Mouse (Mus musculus): ENCODE measurements around the gene Fam178b. TPM values are rescaled to one million over a fixed set of nuclear protein-coding genes. Genes with fewer than 3 reads are reported as not detected.

Gene Fam178b
- polyA plus RNA-seq, 1 experiment from 2014 or later: 0.62 TPM

GRCm38 (mm10) chr1:36664457-36664856, 18.5 kb downstream of the Fam178b start:
- Histone ChIP-seq H3K4me3 (ENCODE audit: low read length) (no peak overlapping the region), H3K27me3 (ENCODE audit: control insufficient read depth, insufficient read depth, low read length) (no peaks in the 10 kb centered on the region), H3K4me2 (ENCODE audit: low read depth, low read length) (no peak overlapping the region), H3K27ac (ENCODE audit: low read length) (no peak overlapping the region), H3K9me3 (replicated peaks; ENCODE audit: control insufficient read depth, low read length) (no peaks in the 10 kb centered on the region), H3K36me3 (ENCODE audit: control insufficient read depth, insufficient read depth) (no peaks in the 10 kb centered on the region), H3K9ac (ENCODE audit: low read length) (no peak overlapping the region), H3K4me1 (ENCODE audit: control insufficient read depth, insufficient read depth, low read length) (no peaks in the 10 kb centered on the region)
- ATAC-seq (replicated peaks; ENCODE audit: extremely low read depth, insufficient read depth, low FRiP score): no peak
- WGBS: 43% methylated on average over 4 of the region's 4 CpGs

- Histone ChIP-seq H3K36me3 (ENCODE audit: control insufficient read depth, insufficient read depth) (no peaks in the 10 kb centered on the region), H3K4me1 (ENCODE audit: control insufficient read depth, insufficient read depth, low read length) (no peaks in the 10 kb centered on the region), H3K27ac (ENCODE audit: low read length) (no peak overlapping the region), H3K4me3 (ENCODE audit: low read length) (no peak overlapping the region), H3K4me2 (ENCODE audit: low read depth, low read length) (no peak overlapping the region), H3K27me3 (ENCODE audit: control insufficient read depth, insufficient read depth, low read length) (no peaks in the 10 kb centered on the region), H3K9me3 (replicated peaks; ENCODE audit: control insufficient read depth, low read length) (no peaks in the 10 kb centered on the region), H3K9ac (ENCODE audit: low read length) (no peak overlapping the region)
- ATAC-seq (replicated peaks; ENCODE audit: extremely low read depth, insufficient read depth, low FRiP score): no peak
- whole genome bisulfite sequencing: 78% methylated on average over 7 of the region's 7 CpGs
Measured at GRCm38 (mm10) chr1:36658621-36659399, 24.2 kb downstream of the Fam178b start.

- no peak for ATAC-seq (replicated peaks; ENCODE audit: extremely low read depth, insufficient read depth, low FRiP score)
- no peak overlapping the region for H3K27ac ChIP-seq (ENCODE audit: low read length)
- H3K4me2 ChIP-seq (ENCODE audit: low read depth, low read length): no peak overlapping the region
- no peaks in the 10 kb centered on the region for H3K27me3 ChIP-seq (ENCODE audit: control insufficient read depth, insufficient read depth, low read length)
- no peaks in the 10 kb centered on the region for H3K9me3 ChIP-seq (replicated peaks; ENCODE audit: control insufficient read depth, low read length)
- H3K9ac ChIP-seq (ENCODE audit: low read length): no peak overlapping the region
- WGBS: 50% methylated on average over 4 of the region's 4 CpGs
- H3K4me3 ChIP-seq (ENCODE audit: low read length): no peak overlapping the region
- H3K4me1 ChIP-seq (ENCODE audit: control insufficient read depth, insufficient read depth, low read length): no peaks in the 10 kb centered on the region
- no peaks in the 10 kb centered on the region for H3K36me3 ChIP-seq (ENCODE audit: control insufficient read depth, insufficient read depth)
Measured at GRCm38 (mm10) chr1:36657658-36658415, 25.1 kb downstream of the Fam178b start.

GRCm38 (mm10) chr1:36656233-36656632, 26.8 kb downstream of the Fam178b start:
- Histone ChIP-seq H3K9ac (ENCODE audit: low read length) (no peak overlapping the region), H3K27ac (ENCODE audit: low read length) (no peak overlapping the region), H3K4me1 (ENCODE audit: control insufficient read depth, insufficient read depth, low read length) (no peaks in the 10 kb centered on the region), H3K9me3 (replicated peaks; ENCODE audit: control insufficient read depth, low read length) (no peaks in the 10 kb centered on the region), H3K4me3 (ENCODE audit: low read length) (no peak overlapping the region), H3K4me2 (ENCODE audit: low read depth, low read length) (no peak overlapping the region), H3K27me3 (ENCODE audit: control insufficient read depth, insufficient read depth, low read length) (no peaks in the 10 kb centered on the region), H3K36me3 (ENCODE audit: control insufficient read depth, insufficient read depth) (no peaks in the 10 kb centered on the region)
- WGBS: 78% methylated on average over 3 of the region's 3 CpGs
- ATAC-seq (replicated peaks; ENCODE audit: extremely low read depth, insufficient read depth, low FRiP score): no peak

- H3K27me3 ChIP-seq (ENCODE audit: control insufficient read depth, insufficient read depth, low read length): no peaks in the 10 kb centered on the region
- WGBS: 82% methylated on average over 5 of the region's 5 CpGs
- no peak overlapping the region for H3K9ac ChIP-seq (ENCODE audit: low read length)
- ATAC-seq (replicated peaks; ENCODE audit: extremely low read depth, insufficient read depth, low FRiP score): no peak
- H3K4me1 ChIP-seq (ENCODE audit: control insufficient read depth, insufficient read depth, low read length): no peaks in the 10 kb centered on the region
- H3K9me3 ChIP-seq (replicated peaks; ENCODE audit: control insufficient read depth, low read length): no peaks in the 10 kb centered on the region
- no peak overlapping the region for H3K4me2 ChIP-seq (ENCODE audit: low read depth, low read length)
- no peaks in the 10 kb centered on the region for H3K36me3 ChIP-seq (ENCODE audit: control insufficient read depth, insufficient read depth)
- no peak overlapping the region for H3K4me3 ChIP-seq (ENCODE audit: low read length)
- H3K27ac ChIP-seq (ENCODE audit: low read length): no peak overlapping the region
Measured at GRCm38 (mm10) chr1:36655039-36655438, 27.9 kb downstream of the Fam178b start.

GRCm38 (mm10) chr1:36647631-36648030, 35.4 kb downstream of the Fam178b start:
- Histone ChIP-seq H3K27me3 (ENCODE audit: control insufficient read depth, insufficient read depth, low read length) (no peaks in the 10 kb centered on the region), H3K9ac (ENCODE audit: low read length) (no peak overlapping the region), H3K9me3 (replicated peaks; ENCODE audit: control insufficient read depth, low read length) (no peaks in the 10 kb centered on the region), H3K4me1 (ENCODE audit: control insufficient read depth, insufficient read depth, low read length) (peaks cover 6% of the 10 kb centered on the region), H3K27ac (ENCODE audit: low read length) (no peak overlapping the region), H3K4me2 (ENCODE audit: low read depth, low read length) (no peak overlapping the region), H3K36me3 (ENCODE audit: control insufficient read depth, insufficient read depth) (no peaks in the 10 kb centered on the region), H3K4me3 (ENCODE audit: low read length) (no peak overlapping the region)
- ATAC-seq (replicated peaks; ENCODE audit: extremely low read depth, insufficient read depth, low FRiP score): no peak
- WGBS: 52% methylated on average over 5 of the region's 5 CpGs

- Histone ChIP-seq H3K9me3 (replicated peaks; ENCODE audit: control insufficient read depth, low read length) (no peaks in the 10 kb centered on the region), H3K9ac (ENCODE audit: low read length) (no peak overlapping the region), H3K4me3 (ENCODE audit: low read length) (no peak overlapping the region), H3K27ac (ENCODE audit: low read length) (no peak overlapping the region), H3K4me2 (ENCODE audit: low read depth, low read length) (no peak overlapping the region), H3K27me3 (ENCODE audit: control insufficient read depth, insufficient read depth, low read length) (no peaks in the 10 kb centered on the region), H3K36me3 (ENCODE audit: control insufficient read depth, insufficient read depth) (no peaks in the 10 kb centered on the region), H3K4me1 (ENCODE audit: control insufficient read depth, insufficient read depth, low read length) (peaks cover 6% of the 10 kb centered on the region)
- ATAC-seq (replicated peaks; ENCODE audit: extremely low read depth, insufficient read depth, low FRiP score): no peak
- 72% methylated on average over 3 of the region's 3 CpGs for WGBS
Measured at GRCm38 (mm10) chr1:36646285-36646684, 36.7 kb downstream of the Fam178b start.

GRCm38 (mm10) chr1:36644615-36645007, 38.4 kb downstream of the Fam178b start:
- Histone ChIP-seq H3K4me2 (ENCODE audit: low read depth, low read length) (no peak overlapping the region), H3K36me3 (ENCODE audit: control insufficient read depth, insufficient read depth) (no peaks in the 10 kb centered on the region), H3K9me3 (replicated peaks; ENCODE audit: control insufficient read depth, low read length) (no peaks in the 10 kb centered on the region), H3K4me3 (ENCODE audit: low read length) (no peak overlapping the region), H3K27me3 (ENCODE audit: control insufficient read depth, insufficient read depth, low read length) (no peaks in the 10 kb centered on the region), H3K9ac (ENCODE audit: low read length) (no peak overlapping the region), H3K4me1 (ENCODE audit: control insufficient read depth, insufficient read depth, low read length) (peaks cover 8% of the 10 kb centered on the region), H3K27ac (ENCODE audit: low read length) (no peak overlapping the region)
- ATAC-seq (replicated peaks; ENCODE audit: extremely low read depth, insufficient read depth, low FRiP score): no peak
- 81% methylated on average over 9 of the region's 9 CpGs for WGBS

- Histone ChIP-seq H3K9ac (ENCODE audit: low read length) (no peak overlapping the region), H3K9me3 (replicated peaks; ENCODE audit: control insufficient read depth, low read length) (no peaks in the 10 kb centered on the region), H3K27ac (ENCODE audit: low read length) (no peak overlapping the region), H3K36me3 (ENCODE audit: control insufficient read depth, insufficient read depth) (no peaks in the 10 kb centered on the region), H3K4me1 (ENCODE audit: control insufficient read depth, insufficient read depth, low read length) (peaks cover 8% of the 10 kb centered on the region), H3K4me2 (ENCODE audit: low read depth, low read length) (no peak overlapping the region), H3K27me3 (ENCODE audit: control insufficient read depth, insufficient read depth, low read length) (no peaks in the 10 kb centered on the region), H3K4me3 (ENCODE audit: low read length) (no peak overlapping the region)
- ATAC-seq (replicated peaks; ENCODE audit: extremely low read depth, insufficient read depth, low FRiP score): no peak
- 85% methylated on average over 7 of the region's 7 CpGs for WGBS
Measured at GRCm38 (mm10) chr1:36643957-36644614, 38.9 kb downstream of the Fam178b start.

All from heart, embryonic 16.5 days (tissue).